Mouse (Mus musculus): ENCODE measurements at regions not wholly inside any gene's neighbourhood (a gene's known extent, or its start where the extent isn't known, plus 50 kb on each side); places are given as distances from the start of the nearest gene placed in this dataset.

GRCm38 (mm10) chr12:104605535-104606399 is 132.6 kb upstream of the Gsc start:
- H3K4me3 ChIP-seq (ENCODE audit: low read depth, low read length), result no peak overlapping the region
- WGBS, result 47% methylated on average over 24 of the region's 24 CpGs
- no peak overlapping the region for H3K27ac ChIP-seq (ENCODE audit: low read depth, low read length)
- no peak overlapping the region for H3K9ac ChIP-seq (ENCODE audit: low read depth, low read length)
- no peak overlapping the region for H3K4me2 ChIP-seq (replicated peaks; ENCODE audit: low read depth)
- TF ChIP-seq CTCF (IDR thresholded peaks at IDR 0.05; ENCODE audit: low read depth), result no peak
- H3K27me3 ChIP-seq (replicated peaks; ENCODE audit: control insufficient read depth, insufficient read depth, low read length), result no peaks in the 10 kb centered on the region
- H3K9me3 ChIP-seq (ENCODE audit: control insufficient read depth), result no peaks in the 10 kb centered on the region
- no peaks in the 10 kb centered on the region for H3K36me3 ChIP-seq (ENCODE audit: control insufficient read depth, insufficient read depth)
- no peak for ATAC-seq
- no peaks in the 10 kb centered on the region for H3K4me1 ChIP-seq (replicated peaks; ENCODE audit: control insufficient read depth, insufficient read depth, low read length)

GRCm38 (mm10) chr12:104598056-104598455 is 124.9 kb upstream of the Gsc start:
- H3K9me3 ChIP-seq (ENCODE audit: control insufficient read depth), result no peaks in the 10 kb centered on the region
- H3K36me3 ChIP-seq (ENCODE audit: control insufficient read depth, insufficient read depth), result no peaks in the 10 kb centered on the region
- H3K4me1 ChIP-seq (replicated peaks; ENCODE audit: control insufficient read depth, insufficient read depth, low read length), result no peaks in the 10 kb centered on the region
- no peak overlapping the region for H3K9ac ChIP-seq (ENCODE audit: low read depth, low read length)
- TF ChIP-seq CTCF (IDR thresholded peaks at IDR 0.05; ENCODE audit: low read depth), result no peak
- no peak for ATAC-seq
- no peak overlapping the region for H3K4me3 ChIP-seq (ENCODE audit: low read depth, low read length)
- H3K27ac ChIP-seq (ENCODE audit: low read depth, low read length), result no peak overlapping the region
- H3K27me3 ChIP-seq (replicated peaks; ENCODE audit: control insufficient read depth, insufficient read depth, low read length), result no peaks in the 10 kb centered on the region
- H3K4me2 ChIP-seq (replicated peaks; ENCODE audit: low read depth), result no peak overlapping the region
- WGBS, result 69% methylated on average over 2 of the region's 2 CpGs

GRCm38 (mm10) chr12:104593526-104594155 is 120.5 kb upstream of the Gsc start:
- no peak overlapping the region for H3K9ac ChIP-seq (ENCODE audit: low read depth, low read length)
- H3K9me3 ChIP-seq (ENCODE audit: control insufficient read depth), result no peaks in the 10 kb centered on the region
- H3K27ac ChIP-seq (ENCODE audit: low read depth, low read length), result no peak overlapping the region
- no peak overlapping the region for H3K4me3 ChIP-seq (ENCODE audit: low read depth, low read length)
- WGBS, result 59% methylated on average over 19 of the region's 19 CpGs
- no peaks in the 10 kb centered on the region for H3K36me3 ChIP-seq (ENCODE audit: control insufficient read depth, insufficient read depth)
- H3K4me2 ChIP-seq (replicated peaks; ENCODE audit: low read depth), result no peak overlapping the region
- no peaks in the 10 kb centered on the region for H3K27me3 ChIP-seq (replicated peaks; ENCODE audit: control insufficient read depth, insufficient read depth, low read length)
- TF ChIP-seq CTCF (IDR thresholded peaks at IDR 0.05; ENCODE audit: low read depth), result no peak
- H3K4me1 ChIP-seq (replicated peaks; ENCODE audit: control insufficient read depth, insufficient read depth, low read length), result no peaks in the 10 kb centered on the region
- ATAC-seq, result no peak

GRCm38 (mm10) chr12:104592791-104593525 is 119.8 kb upstream of the Gsc start:
- no peaks in the 10 kb centered on the region for H3K9me3 ChIP-seq (ENCODE audit: control insufficient read depth)
- ATAC-seq, result no peak
- H3K4me2 ChIP-seq (replicated peaks; ENCODE audit: low read depth), result no peak overlapping the region
- no peaks in the 10 kb centered on the region for H3K4me1 ChIP-seq (replicated peaks; ENCODE audit: control insufficient read depth, insufficient read depth, low read length)
- 48% methylated on average over 21 of the region's 21 CpGs for WGBS
- no peaks in the 10 kb centered on the region for H3K36me3 ChIP-seq (ENCODE audit: control insufficient read depth, insufficient read depth)
- no peak overlapping the region for H3K4me3 ChIP-seq (ENCODE audit: low read depth, low read length)
- no peak overlapping the region for H3K27ac ChIP-seq (ENCODE audit: low read depth, low read length)
- H3K9ac ChIP-seq (ENCODE audit: low read depth, low read length), result no peak overlapping the region
- TF ChIP-seq CTCF (IDR thresholded peaks at IDR 0.05; ENCODE audit: low read depth), result no peak
- H3K27me3 ChIP-seq (replicated peaks; ENCODE audit: control insufficient read depth, insufficient read depth, low read length), result no peaks in the 10 kb centered on the region

- WGBS, result 80% methylated on average over 7 of the region's 7 CpGs
- no peak overlapping the region for H3K27ac ChIP-seq (ENCODE audit: low read depth, low read length)
- H3K9me3 ChIP-seq (ENCODE audit: control insufficient read depth), result no peaks in the 10 kb centered on the region
- TF ChIP-seq CTCF (IDR thresholded peaks at IDR 0.05; ENCODE audit: low read depth), result no peak
- H3K27me3 ChIP-seq (replicated peaks; ENCODE audit: control insufficient read depth, insufficient read depth, low read length), result no peaks in the 10 kb centered on the region
- H3K9ac ChIP-seq (ENCODE audit: low read depth, low read length), result no peak overlapping the region
- no peaks in the 10 kb centered on the region for H3K4me1 ChIP-seq (replicated peaks; ENCODE audit: control insufficient read depth, insufficient read depth, low read length)
- no peak overlapping the region for H3K4me3 ChIP-seq (ENCODE audit: low read depth, low read length)
- H3K36me3 ChIP-seq (ENCODE audit: control insufficient read depth, insufficient read depth), result no peaks in the 10 kb centered on the region
- H3K4me2 ChIP-seq (replicated peaks; ENCODE audit: low read depth), result no peak overlapping the region
- ATAC-seq, result no peak
These were observed 118.4 kb upstream of the Gsc start for GRCm38 (mm10) chr12:104591571-104591970.

- no peak for ATAC-seq
- WGBS, result 83% methylated on average over 8 of the region's 8 CpGs
- H3K9me3 ChIP-seq (ENCODE audit: control insufficient read depth), result no peaks in the 10 kb centered on the region
These were observed 117.2 kb upstream of the Gsc start for GRCm38 (mm10) chr12:104590291-104590690.

More at GRCm38 (mm10) chr12:104590291-104590690, 117.2 kb upstream of the Gsc start:
- no peak overlapping the region for H3K4me2 ChIP-seq (replicated peaks; ENCODE audit: low read depth)
- no peak overlapping the region for H3K4me3 ChIP-seq (ENCODE audit: low read depth, low read length)
- H3K9ac ChIP-seq (ENCODE audit: low read depth, low read length), result no peak overlapping the region
- no peak for TF ChIP-seq CTCF (IDR thresholded peaks at IDR 0.05; ENCODE audit: low read depth)
- no peaks in the 10 kb centered on the region for H3K27me3 ChIP-seq (replicated peaks; ENCODE audit: control insufficient read depth, insufficient read depth, low read length)
- no peak overlapping the region for H3K27ac ChIP-seq (ENCODE audit: low read depth, low read length)
- no peaks in the 10 kb centered on the region for H3K36me3 ChIP-seq (ENCODE audit: control insufficient read depth, insufficient read depth)
- H3K4me1 ChIP-seq (replicated peaks; ENCODE audit: control insufficient read depth, insufficient read depth, low read length), result no peaks in the 10 kb centered on the region

All from intestine, postnatal 0 days (tissue).